Mouse (Mus musculus) brain, embryonic 14.5 days (tissue): ENCODE measurements around the gene Smok2b.
"Not testable (repeated sequence)": the region's sequence is repeated elsewhere in the genome, so short reads cannot be mapped to it uniquely, and the experiment has no call there.

Experiments
- CTCF ChIP-seq: fragments of 200-500 bp; IDR thresholded peaks from 2 replicates; pipeline ENCODE4 v1.5.1; 2012; ENCODE audit warnings: inconsistent platforms, mild to moderate bottlenecking, moderate library complexity, borderline replicate concordance; ENCODE audit not compliant: insufficient read depth, insufficient read length; ENCODE audit errors: extremely low read depth
- POLR2A ChIP-seq: fragments of 200-500 bp; IDR thresholded peaks from 2 replicates; pipeline ENCODE4 v1.6.1; 2012; ENCODE audit warnings: mild to moderate bottlenecking, inconsistent platforms, borderline replicate concordance; ENCODE audit not compliant: poor library complexity, insufficient read depth, insufficient read length, severe bottlenecking; ENCODE audit errors: extremely low read depth

DNA sequence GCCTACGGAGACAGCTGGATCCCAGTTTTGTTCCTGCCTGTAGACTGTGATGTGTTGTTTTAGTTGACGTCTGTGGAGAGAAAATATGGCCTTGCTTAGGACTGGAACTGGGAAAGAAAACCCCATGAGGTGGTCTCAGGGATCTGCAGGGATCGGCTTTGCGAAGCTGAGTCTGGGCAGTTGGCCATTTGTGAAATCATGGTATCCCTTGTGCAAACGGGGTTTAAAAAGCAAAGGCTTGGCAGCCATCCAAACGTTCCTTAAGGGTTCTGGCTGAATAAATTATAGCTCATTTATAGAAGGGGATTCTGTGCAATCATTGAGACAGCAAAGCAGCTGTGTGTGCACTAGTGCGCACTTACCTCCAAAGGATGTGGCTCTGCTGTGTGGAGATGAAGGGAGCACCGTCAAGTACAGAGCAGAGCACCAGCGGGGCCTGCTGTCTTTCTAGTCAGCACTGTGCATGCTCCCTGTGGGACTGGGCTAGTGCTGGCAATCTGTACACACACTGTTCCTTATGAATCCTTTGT is 30.1 kb upstream of the Smok2b start:
- not testable (repeated sequence) for TF ChIP-seq POLR2A, CTCF
